Mouse (Mus musculus) lung, embryonic 16.5 days (tissue): ENCODE data around the gene Asb8. TPM values are rescaled to one million over a fixed set of nuclear protein-coding genes. Genes with fewer than 3 reads are reported as not detected.

Experiments used
- ATAC-seq: fragments of 200-750 bp; cut with Nextera tagmentation; 2 replicates; pipeline ENCODE4 v1.8.0; 2017; ENCODE audit warnings: low read depth, mild to moderate bottlenecking, moderate library complexity
- H3K27ac ChIP-seq: fragments of 300-500 bp; sonication (generic); 2 replicates; pipeline ENCODE4 v1.5.1; 2014; ENCODE audit warnings: mild to moderate bottlenecking, control low read depth, low read length
- H3K27me3 ChIP-seq: fragments of 300-500 bp; sonication (generic); 2 replicates; pipeline ENCODE4 v1.6.1; 2014; ENCODE audit warnings: low read depth, low read length, mixed read lengths; ENCODE audit not compliant: control insufficient read depth, insufficient read depth
- H3K36me3 ChIP-seq: fragments of 300-500 bp; sonication (generic); 2 replicates; pipeline ENCODE4 v1.6.1; 2014; ENCODE audit warnings: low read length; ENCODE audit not compliant: control insufficient read depth, insufficient read depth
- H3K4me1 ChIP-seq: fragments of 300-500 bp; sonication (generic); replicated peaks from 2 replicates; pipeline ENCODE4 v1.6.1; 2014; ENCODE audit warnings: low read length, mixed read lengths; ENCODE audit not compliant: control insufficient read depth, insufficient read depth
- H3K4me2 ChIP-seq: fragments of 300-500 bp; sonication (generic); 2 replicates; pipeline ENCODE4 v1.6.1; 2014; ENCODE audit warnings: low read depth, low read length, control low read depth
- H3K4me3 ChIP-seq: fragments of 300-500 bp; sonication (generic); 2 replicates; pipeline ENCODE4 v1.5.1; 2014; ENCODE audit warnings: mild to moderate bottlenecking, low read length, control low read depth
- H3K9ac ChIP-seq: fragments of 300-500 bp; sonication (generic); 2 replicates; pipeline ENCODE4 v1.6.1; 2014; ENCODE audit warnings: low read length, control low read depth
- H3K9me3 ChIP-seq: fragments of 300-500 bp; sonication (generic); 2 replicates; pipeline ENCODE4 v1.6.1; 2016; ENCODE audit warnings: low read length; ENCODE audit not compliant: control insufficient read depth
- WGBS: fragments of 180-500 bp; shearing (Covaris S2); extraction: QIAGEN DNeasy Blood & Tissue Kit; methylation state at CpG from one replicate; pipeline ENCODE4 v1.1.7; 2014; 5-methylcytosine and 5-hydroxymethylcytosine counted together
- polyA plus RNA-seq: library from polyadenylated mRNA; unstranded; fragments of >200 nt; fragmentation: Nextera tagmentation; extraction: Ambion mirVana; gene quantifications from 2 replicates; pipeline ENCODE4 v1.2.1, GENCODE M21; 2015

Asb8 gene
- 44.5 and 47.9 TPM in 2 replicates for polyA plus RNA-seq

DNA sequence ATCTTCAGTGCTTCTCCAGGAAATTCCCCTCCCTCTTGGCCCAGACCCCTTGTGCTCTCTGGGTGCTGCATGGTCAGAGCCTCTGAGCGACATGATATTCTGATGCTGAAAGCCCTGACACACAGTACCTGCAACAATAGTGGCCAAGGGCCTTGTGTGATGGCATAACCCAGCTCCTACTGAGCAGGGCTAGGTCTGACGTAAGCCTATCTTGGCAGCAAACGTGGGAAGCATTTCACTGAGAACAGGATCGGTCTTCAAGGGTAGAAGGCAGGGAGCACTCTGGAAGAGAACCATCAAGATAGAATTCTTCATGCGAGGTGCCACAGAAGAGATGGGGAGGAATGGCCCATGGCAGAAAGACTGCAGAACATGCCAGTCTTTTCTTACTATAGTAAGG lies at the start of gene Asb8:
Asb8 (minus strand) TSS at position 101 of the 400 bp plus-strand sequence.
- Histone ChIP-seq H3K9me3 (no peaks in the 10 kb centered on the region), H3K4me2 (no peak within 1 kb of the TSS), H3K4me1 (peaks cover 9% of the 10 kb centered on the region), H3K36me3 (no peaks in the 10 kb centered on the region), H3K9ac (no peak within 1 kb of the TSS), H3K27me3 (peaks cover 52% of the 10 kb centered on the region), H3K27ac (no peak within 1 kb of the TSS), H3K4me3 (no peak within 1 kb of the TSS)
- 77% methylated on average over 5 of the region's 5 CpGs for WGBS
- no peak for ATAC-seq

DNA sequence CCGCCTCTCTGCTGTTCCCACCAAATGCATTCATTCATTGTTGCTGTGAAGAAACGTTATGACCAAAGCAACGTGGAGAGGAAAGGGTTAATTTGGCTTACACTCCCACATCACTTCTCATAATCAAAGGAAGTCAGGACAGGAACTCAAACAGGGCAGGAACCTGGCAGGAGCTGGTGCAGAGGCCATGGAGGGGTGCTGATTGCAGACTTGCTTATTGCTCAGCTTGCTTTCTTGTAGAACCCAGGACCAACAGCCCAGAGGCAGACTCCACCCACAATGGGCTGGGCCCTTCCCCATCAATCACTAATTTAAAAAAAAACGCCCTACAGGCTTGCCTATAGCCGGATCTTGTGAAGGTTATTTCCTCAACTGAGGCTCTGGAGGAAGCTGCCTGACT lies 48.7 kb upstream of the Asb8 start:
- Histone ChIP-seq H3K9ac (no peak overlapping the region), H3K36me3 (no peaks in the 10 kb centered on the region), H3K27me3 (no peaks in the 10 kb centered on the region), H3K4me2 (no peak overlapping the region), H3K4me1 (no peaks in the 10 kb centered on the region), H3K4me3 (no peak overlapping the region), H3K9me3 (no peaks in the 10 kb centered on the region), H3K27ac (no peak overlapping the region)
- ATAC-seq, result peak; percentile 56; the same call in 1 of the 2 replicates
- WGBS, result 44% methylated on average over 5 of the region's 5 CpGs

DNA sequence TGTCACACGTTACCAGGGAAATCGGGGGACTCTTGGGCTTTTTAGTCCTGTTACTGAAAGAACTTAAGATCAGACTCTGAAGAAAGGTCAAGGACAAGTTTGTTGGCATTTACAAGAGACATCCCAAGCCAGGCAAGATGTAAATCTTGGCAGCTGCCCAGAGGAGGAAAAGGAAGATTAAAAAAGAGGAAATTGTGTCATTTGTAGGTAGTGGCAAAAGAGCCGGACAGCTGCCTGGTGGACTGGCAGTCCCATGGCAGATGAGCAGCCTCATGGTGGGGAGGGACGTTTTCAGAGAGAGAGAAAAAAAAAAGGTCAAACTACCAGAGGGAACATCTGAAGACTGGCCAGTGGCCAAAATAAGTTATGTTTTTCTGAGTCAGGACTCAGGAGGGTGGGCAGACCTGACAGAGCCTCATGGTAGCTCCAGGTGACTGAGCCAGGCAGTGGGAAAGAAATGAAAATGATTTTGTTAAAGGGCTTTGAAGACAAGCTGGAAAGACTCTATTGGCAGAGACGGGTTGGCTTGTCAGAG lies 48.0 kb upstream of the Asb8 start:
- no peaks in the 10 kb centered on the region for H3K27me3 ChIP-seq
- no peak for ATAC-seq
- 57% methylated on average over 5 of the region's 5 CpGs for WGBS
- H3K36me3 ChIP-seq, result no peaks in the 10 kb centered on the region
- no peaks in the 10 kb centered on the region for H3K4me1 ChIP-seq
- peak overlapping the region; percentile 54 for H3K27ac ChIP-seq
- no peak overlapping the region for H3K9ac ChIP-seq
- no peak overlapping the region for H3K4me3 ChIP-seq
- no peak overlapping the region for H3K4me2 ChIP-seq
- no peaks in the 10 kb centered on the region for H3K9me3 ChIP-seq

DNA sequence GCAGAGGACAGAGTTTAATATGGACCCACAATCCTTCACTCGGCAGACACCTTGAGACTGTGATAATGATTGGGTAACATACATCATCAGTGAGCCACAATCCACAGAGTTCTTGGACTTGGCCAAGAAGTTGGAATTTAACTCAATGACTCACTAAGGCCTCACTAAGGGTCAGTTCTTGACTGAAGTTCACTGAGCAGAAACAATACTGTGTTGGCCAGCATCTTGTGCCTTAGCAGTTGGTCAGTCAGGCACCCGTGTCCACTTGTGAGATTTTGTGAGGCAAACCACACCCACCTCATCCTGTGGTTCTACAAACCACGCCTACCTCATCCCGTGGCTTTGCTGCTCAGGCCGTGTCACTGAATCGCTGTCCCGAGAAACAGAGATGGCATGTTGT lies 44.3 kb upstream of the Asb8 start:
- no peaks in the 10 kb centered on the region for H3K27me3 ChIP-seq
- no peak overlapping the region for H3K4me2 ChIP-seq
- WGBS, result 62% methylated on average over 7 of the region's 7 CpGs
- no peak overlapping the region for H3K9ac ChIP-seq
- H3K36me3 ChIP-seq, result no peaks in the 10 kb centered on the region
- no peaks in the 10 kb centered on the region for H3K4me1 ChIP-seq
- no peak overlapping the region for H3K4me3 ChIP-seq
- no peak for ATAC-seq
- no peak overlapping the region for H3K27ac ChIP-seq
- H3K9me3 ChIP-seq, result no peaks in the 10 kb centered on the region

DNA sequence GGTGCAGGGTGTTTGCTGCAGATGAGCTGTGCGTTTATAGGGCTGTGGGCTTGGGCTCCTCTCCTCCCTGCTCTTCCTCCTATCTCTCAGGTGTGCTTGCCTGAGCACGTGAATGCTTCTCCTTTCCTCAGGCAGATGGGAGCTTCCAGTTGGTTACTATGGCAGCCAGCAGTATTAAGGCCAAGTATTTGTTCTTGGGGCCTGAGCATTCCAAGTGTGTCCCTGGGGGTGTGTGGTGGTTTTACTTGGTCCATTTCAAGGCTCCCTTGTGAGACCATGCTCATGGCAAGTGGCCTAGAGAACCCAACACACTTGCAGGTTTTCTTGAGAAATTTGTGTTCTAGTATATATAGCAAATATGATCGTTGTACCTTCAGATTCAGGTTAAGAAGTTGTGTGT lies 30.0 kb upstream of the Asb8 start, which contains the start of gene Olfr288:
Olfr288 (minus strand) TSS at position 101 of the 400 bp plus-strand sequence.
- Histone ChIP-seq H3K4me3 (no peak within 1 kb of the TSS), H3K27ac (no peak within 1 kb of the TSS), H3K4me2 (no peak within 1 kb of the TSS), H3K27me3 (no peaks in the 10 kb centered on the region), H3K9ac (no peak within 1 kb of the TSS), H3K4me1 (no peaks in the 10 kb centered on the region), H3K9me3 (no peaks in the 10 kb centered on the region), H3K36me3 (no peaks in the 10 kb centered on the region)
- no peak for ATAC-seq
- WGBS, result 79% methylated on average over 2 of the region's 3 CpGs

DNA sequence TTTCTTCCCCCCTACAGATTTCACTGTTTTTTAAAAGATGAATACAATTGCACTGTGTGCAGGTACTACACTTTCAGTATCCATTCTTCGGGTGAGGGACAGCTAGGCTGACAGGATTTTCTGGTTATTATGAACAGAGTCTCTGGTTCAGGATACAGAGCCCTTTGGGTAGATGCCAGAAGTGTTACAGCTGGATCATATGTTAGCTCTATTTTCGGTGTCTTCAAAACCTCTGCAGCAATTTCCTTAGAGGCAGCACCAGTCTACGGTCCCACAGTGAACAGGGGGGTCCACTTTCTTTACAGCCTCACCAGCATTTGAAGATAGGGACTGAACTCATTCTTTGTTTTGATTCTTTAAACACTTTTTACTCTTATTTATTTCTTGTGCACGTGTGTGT lies 19.0 kb upstream of the Asb8 start:
- no peak for ATAC-seq
- H3K36me3 ChIP-seq, result no peaks in the 10 kb centered on the region
- no peak overlapping the region for H3K4me3 ChIP-seq
- 0 out of 2 replicates have a peak, but pooled peaks cover 6% of the 10 kb centered on the region for H3K4me1 ChIP-seq
- no peak overlapping the region for H3K9ac ChIP-seq
- no peak overlapping the region for H3K27ac ChIP-seq
- no peaks in the 10 kb centered on the region for H3K27me3 ChIP-seq
- no peak overlapping the region for H3K4me2 ChIP-seq
- H3K9me3 ChIP-seq, result no peaks in the 10 kb centered on the region
- WGBS, result 41% methylated on average over 4 of the region's 4 CpGs

DNA sequence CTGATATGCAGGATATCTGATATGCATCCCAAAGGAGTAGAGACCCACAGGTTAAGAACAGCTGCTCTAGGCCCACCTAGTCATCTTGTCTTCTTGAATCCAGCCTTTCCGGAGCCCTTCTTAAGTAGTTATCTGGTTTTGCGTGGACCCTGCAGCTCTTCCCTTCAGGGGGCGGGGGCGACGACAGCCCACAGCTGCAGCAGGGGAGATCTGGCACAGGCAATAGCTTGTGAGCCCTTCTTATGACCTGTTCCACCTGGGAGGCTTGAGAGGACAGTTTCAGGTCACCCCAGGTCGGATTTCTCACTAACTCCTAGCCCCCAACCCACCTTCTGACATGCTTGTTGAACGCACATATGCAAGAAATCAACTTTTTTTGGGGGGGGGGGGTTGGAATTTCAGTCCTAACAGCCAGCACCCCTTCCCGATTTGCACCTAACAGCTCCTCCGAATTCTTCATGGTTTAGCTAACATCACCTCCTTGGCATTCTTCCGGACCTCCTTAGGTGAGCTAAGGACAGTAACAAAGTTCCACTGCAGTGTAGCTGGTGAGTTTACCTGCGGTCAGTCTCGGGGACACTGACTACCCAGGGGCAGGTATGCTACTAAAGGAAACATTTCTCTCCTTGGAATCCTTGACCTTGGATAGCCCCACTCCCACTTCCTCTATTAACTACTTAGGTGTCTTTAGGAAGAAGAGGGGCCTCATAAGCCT lies 16.6 kb upstream of the Asb8 start:
- no peak for ATAC-seq
- Histone ChIP-seq H3K9me3 (no peaks in the 10 kb centered on the region), H3K9ac (no peak overlapping the region), H3K4me3 (no peak overlapping the region), H3K27ac (no peak overlapping the region), H3K4me2 (no peak overlapping the region), H3K36me3 (no peaks in the 10 kb centered on the region), H3K27me3 (0 out of 2 replicates have a peak, but pooled peaks cover 3% of the 10 kb centered on the region), H3K4me1 (0 out of 2 replicates have a peak, but pooled peaks cover 6% of the 10 kb centered on the region)
- WGBS, result 63% methylated on average over 12 of the region's 12 CpGs

DNA sequence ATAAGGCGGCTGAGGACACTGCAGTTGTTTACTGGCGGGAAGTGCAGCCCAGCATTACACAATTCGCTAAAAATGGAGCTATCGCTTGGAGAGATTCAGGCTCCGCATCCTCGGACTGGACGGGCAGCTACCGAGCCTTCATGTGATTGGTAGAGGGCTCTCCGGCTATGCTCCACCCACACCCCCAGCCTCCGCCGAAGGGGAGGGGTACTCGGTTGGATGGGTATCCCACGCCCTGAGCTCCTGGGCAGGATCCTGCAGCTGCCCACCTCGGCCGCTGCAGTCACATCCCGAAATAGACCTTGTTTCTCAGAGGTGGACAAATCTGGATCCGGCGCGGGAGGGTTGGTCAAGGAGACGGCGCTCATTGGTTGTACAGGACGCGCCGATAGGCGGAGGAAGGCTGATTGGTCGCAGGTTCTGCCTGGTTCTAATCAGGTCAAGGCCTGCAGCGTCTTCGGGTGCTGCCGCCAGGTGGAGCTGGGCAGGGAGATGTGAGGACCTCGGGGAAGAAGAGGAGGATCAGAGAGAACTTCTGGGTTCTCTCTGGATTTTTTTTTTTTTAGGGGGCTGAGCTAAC lies 15.8 kb upstream of the Asb8 start:
- WGBS, result under 1% methylated on average over 30 of the region's 30 CpGs
- Histone ChIP-seq H3K4me1 (0 out of 2 replicates have a peak, but pooled peaks cover 6% of the 10 kb centered on the region), H3K4me2 (peak overlapping the region; percentile 69), H3K9me3 (no peaks in the 10 kb centered on the region), H3K36me3 (no peaks in the 10 kb centered on the region), H3K27ac (peak overlapping the region; percentile 32; the same call in 1 of the 2 replicates), H3K9ac (peak overlapping the region; percentile 49), H3K4me3 (peak overlapping the region; percentile 61), H3K27me3 (0 out of 2 replicates have a peak, but pooled peaks cover 3% of the 10 kb centered on the region)
- ATAC-seq, result peak; percentile 99

DNA sequence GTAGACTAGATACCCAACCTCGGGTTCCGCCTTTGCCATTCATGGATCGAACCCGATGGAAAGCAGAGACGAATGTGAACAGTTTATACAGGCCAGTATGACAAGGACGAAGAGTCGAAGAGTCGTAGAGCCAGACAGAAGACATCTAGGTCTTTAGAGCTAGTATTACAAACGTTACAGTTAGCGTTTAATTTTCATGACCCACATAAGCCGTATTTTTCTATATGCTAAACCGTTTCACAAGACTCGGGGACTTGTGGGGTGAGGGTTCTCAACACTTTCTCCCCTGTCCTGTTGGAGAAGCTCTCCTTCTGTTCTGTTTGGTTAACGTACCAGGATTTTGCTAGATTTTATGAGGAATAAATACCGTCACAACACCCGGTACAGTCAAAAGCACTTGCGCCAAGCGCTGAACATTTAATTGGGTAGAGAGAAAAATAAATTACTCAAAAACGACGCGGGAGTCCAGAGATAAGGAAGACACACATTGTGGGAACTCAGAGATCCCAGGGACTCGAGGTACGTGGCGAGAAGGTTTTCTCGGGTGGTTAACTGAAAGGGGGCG lies 15.2 kb upstream of the Asb8 start:
- Histone ChIP-seq H3K4me3 (peak overlapping the region; percentile 61), H3K27ac (peak overlapping the region; percentile 35; the same call in 1 of the 2 replicates)
- 7% methylated on average over 26 of the region's 26 CpGs for WGBS

More for the DNA sequence above, 15.2 kb upstream of the Asb8 start:
- no peaks in the 10 kb centered on the region for H3K36me3 ChIP-seq
- no peak for ATAC-seq
- no peaks in the 10 kb centered on the region for H3K9me3 ChIP-seq
- H3K9ac ChIP-seq, result peak overlapping the region; percentile 49; the same call in 1 of the 2 replicates
- 0 out of 2 replicates have a peak, but pooled peaks cover 6% of the 10 kb centered on the region for H3K4me1 ChIP-seq
- H3K27me3 ChIP-seq, result peaks cover 4% of the 10 kb centered on the region; the same call in 1 of the 2 replicates
- H3K4me2 ChIP-seq, result peak overlapping the region; percentile 69
